Mouse (Mus musculus) liver, embryonic 14 days (tissue): Measurements from ENCODE around the gene Copb2. TPM values are rescaled to one million over a fixed set of nuclear protein-coding genes. Genes with fewer than 3 reads are reported as not detected.

ENCODE experiments used
- polyA plus RNA-seq: library from polyadenylated mRNA; depleted of rRNA; stranded (reverse); fragments of >200 nt; gene quantifications from 2 replicates; pipeline ENCODE4 v1.2.3, GENCODE M21; 2012; rRNA removed

The Copb2 gene
- 45.5 and 45.6 TPM in 2 replicates for polyA plus RNA-seq

DNA sequence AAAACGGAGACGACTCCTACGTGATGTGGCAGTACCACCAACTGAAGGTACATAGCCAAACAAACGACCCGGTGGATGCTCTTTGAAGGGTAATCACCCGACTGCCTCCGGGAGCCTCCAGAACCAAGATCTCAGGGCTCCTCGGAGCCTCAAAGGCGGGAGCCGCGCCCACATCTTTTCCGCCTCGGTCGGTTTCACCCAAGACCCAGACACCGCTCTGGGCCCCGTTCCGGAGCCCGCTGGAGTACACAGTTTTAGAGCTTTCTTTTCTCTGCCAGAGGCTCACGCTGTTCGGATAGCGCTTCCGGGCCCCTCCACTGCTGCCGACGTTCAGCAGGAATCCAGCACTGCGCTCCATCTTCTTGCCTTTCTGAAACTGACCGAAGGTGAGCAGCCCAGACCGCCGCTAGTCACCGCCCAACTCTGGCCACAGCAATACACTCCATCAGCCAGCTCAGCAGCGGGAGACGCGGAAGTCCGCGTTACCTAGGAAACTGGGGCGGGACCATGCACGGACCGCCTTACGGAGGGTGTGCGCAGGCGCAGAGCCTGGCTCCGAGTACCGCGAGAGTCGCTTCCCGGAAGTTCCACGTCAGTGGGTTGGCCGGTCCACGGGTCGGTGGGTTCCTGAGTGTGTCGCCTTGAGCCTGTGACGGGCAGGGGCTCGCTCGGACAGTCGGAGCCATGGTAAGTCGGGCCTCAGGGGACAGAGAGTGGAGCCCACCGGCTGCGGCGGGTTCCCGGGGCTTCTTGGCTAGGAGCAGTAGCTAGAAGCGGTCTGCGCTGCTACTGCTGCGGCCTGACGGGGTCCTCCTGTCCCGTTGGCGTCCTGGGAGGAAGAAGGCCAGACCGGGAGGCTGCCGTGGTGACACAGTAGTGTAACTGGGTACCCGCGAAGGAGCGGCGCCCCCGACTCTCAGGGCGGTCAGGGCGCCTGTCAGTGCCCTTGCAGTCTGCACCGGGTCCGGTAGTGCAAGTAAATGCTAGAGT, at the start of gene Copb2:
TSS of gene Copb2 (plus strand) at position 585 of the 990 bp plus-strand sequence.

DNA sequence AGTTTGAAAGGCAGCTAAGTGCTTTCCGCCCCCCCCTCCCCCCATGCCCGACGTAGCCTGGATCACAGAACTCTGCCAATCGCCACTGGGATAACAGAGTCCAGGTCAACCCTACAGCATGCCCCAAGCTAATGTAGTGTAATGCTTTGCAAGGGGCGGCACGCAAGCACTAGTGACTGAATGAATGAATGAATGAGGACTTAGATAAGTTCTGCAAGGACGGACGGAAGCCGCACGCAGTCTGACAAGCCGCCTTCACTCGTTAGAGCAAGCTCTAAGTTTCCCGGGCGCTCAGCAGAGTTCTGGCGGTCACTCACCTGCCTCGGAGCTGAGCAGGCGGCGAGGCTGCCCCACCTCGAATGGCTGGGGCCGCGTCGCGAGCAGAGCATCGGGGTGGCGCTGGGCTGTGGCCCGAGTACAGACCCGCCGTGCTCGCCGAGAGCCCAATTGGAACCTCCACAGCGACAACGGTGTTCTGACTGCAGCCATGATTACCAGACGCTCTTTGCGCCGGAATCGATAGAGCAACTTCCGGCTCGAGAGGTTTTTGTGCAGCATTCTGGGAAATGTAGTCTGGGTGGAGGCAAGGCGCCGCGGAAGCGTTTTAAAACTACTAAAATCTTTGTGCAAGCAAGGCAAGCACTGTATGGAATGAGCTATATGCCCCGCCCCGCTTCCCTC, 37.8 kb downstream of the Copb2 start, which contains the start of gene Mrps22:
TSS of gene Mrps22 (minus strand) at position 505 of the 681 bp plus-strand sequence.

Other genes with a start within 250 kb of the Copb2 start
- gene Rbp1, start 140.8 kb upstream of the Copb2 start, polyA plus RNA-seq = 33.0 and 33.1 TPM in 2 replicates
- 7.3 and 7.7 TPM in 2 replicates for gene Rbp2, start 77.6 kb upstream of the Copb2 start, polyA plus RNA-seq
- gene Mrps22, start 37.9 kb downstream of the Copb2 start, polyA plus RNA-seq = 28.0 and 29.6 TPM in 2 replicates